Mouse (Mus musculus): ENCODE measurements at regions not wholly inside any gene's neighbourhood (a gene's known extent, or its start where the extent isn't known, plus 50 kb on each side); places are given as distances from the start of the nearest gene placed in this dataset.

DNA sequence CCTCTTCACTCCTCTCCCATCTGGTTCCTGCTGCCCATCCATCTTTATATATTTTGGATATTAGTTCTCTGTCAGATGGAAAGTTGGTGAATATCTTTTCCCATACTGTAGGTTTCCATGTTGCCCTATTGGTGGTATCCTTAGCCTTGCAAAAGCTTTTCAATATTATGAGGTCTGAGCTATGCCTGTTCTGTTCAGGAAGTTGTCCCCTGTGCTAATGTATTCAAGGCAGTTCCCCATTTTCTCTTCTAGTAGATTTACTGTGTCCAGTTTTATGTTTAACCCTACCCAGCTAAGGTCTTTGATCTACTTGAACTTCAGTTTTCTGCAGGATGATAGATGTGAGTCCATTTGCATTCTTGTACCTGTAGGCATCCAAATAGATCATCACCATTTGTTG is 109.4 kb upstream of the Tusc1 start:
- no peak for DNase-seq

- no peak for DNase-seq
Observed at GRCm38 (mm10) chr4:93438587-93439336, 103.5 kb upstream of the Tusc1 start.

DNA sequence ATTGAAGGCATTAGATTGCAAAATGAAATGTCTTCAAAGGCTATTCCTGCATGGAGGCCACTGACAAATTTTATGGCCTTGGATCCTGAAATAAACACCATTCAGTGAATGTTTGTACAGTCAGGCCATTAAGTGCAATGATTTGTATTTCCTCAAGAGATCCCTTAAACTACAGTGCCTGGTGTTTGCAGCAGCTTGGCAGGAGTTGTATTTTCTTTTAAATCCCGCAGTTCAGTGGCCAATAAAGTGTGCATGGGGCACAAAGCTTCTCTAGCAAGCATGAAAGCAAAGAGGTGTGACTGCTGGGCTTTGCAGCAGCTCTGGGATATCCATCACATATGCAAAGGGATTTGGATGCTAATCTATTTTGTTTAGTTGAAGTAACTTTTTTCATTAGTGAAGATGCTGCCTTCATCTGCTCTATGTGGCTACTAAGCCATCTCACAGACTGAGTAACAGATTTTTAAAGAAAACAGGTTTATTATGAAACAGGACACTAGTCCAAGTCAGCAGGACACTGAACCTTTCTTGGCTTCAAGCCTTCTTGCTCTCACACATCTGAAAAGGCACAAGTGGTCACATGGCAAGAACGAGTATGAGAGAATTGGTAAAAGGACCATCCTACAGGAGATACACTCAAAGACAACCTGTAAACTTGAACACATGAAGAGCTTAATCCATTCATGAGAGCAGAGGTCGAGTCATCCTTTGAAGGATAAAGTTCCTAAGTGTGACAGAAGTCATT is 102.2 kb upstream of the Tusc1 start:
- DNase-seq = peak; percentile 0

- DNase-seq = no peak
Observed at GRCm38 (mm10) chr4:93412695-93413094, 77.4 kb upstream of the Tusc1 start.

GRCm38 (mm10) chr4:93406876-93407275 is 71.6 kb upstream of the Tusc1 start:
- DNase-seq = no peak

DNA sequence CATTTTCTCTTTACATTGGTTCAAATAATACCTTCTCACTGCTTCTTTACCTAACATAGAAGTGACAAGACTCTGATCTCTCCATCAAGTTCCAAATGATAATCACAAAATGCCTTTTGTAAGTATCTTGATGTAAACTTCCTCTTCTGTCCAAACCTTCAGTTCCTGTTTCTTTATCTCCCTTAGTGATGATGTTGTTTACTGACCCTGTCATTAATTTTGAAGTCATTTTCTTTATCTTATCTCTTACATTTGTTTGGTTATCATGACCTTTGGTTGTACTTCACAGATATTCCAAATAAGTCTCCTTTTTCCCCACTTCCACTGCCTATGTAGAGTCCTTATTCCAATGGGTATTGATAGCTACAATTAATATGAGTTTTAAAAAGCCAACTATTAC is 65.3 kb upstream of the Tusc1 start:
- no peak for DNase-seq
